Mouse (Mus musculus) right cerebral cortex, adult 18-20 months (tissue): ENCODE results near the gene Nfic.
A peak's percentile ranks its signal among the peaks of the same experiment; 100 is the strongest.

Experiments used
- DNase-seq: peaks from one replicate; pipeline ENCODE4 v3.0.0; 2022; ENCODE audit warnings: mixed read lengths

Nfic gene

DNA sequence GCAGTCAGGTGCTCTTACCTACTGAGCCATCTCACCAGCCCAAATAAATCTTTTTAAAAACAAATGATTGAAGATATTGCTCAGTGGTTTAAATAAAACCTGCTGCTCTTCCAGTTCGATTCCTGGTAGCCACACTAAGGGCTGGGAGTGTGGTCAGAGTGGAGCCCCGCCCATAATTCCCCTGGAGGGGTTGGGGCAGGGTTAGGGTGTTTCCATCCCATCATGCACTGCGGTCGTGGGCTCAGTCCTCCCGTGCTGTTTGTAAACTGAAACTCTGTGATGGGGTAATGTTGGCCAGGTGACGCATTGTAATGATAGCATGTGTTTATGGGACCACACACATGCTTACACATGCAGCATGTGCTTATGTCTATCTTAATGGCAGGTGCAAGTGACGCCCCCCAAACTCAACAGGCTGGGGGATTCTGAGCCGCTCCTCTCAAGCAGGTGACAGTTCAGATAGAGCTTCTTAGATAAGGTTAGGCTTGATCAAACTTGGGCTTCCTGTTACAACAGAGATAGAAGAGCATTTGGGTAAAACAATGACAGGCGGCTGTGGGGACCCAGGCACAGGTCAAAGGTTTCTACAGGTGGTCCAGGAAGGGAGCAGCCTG is 103.7 kb downstream of the Nfic start:
- DNase-seq, result no peak

GRCm38 (mm10) chr10:81350351-81351063 is 104.9 kb downstream of the Nfic start, which contains the start of gene Hmg20b:
TSS of gene Hmg20b (minus strand) at chr10:81350480.
- DNase-seq, result peak; percentile 100

- DNase-seq, result no peak
Observed at GRCm38 (mm10) chr10:81349961-81350350, 105.5 kb downstream of the Nfic start.

DNA sequence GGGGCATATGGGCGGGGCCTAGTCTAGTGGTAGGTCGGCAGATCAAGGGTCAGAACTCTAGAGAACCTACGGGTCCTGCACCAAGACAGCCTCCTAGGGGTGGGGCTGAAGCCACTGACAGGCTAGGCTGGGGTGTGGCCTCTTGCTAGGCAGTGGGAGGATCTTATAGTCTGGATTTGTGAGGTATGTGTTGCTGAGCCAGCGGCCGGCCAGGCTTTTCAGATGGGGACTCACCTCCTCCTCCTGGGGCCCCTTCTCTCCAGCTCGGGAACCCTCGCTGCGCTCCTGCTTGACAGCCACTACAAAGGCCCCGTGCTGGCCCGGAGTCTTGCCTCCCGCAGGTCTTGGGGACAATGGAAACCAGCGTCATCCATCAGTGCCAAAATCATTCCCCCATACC is 106.3 kb downstream of the Nfic start:
- DNase-seq, result no peak

GRCm38 (mm10) chr10:81346453-81347067 is 108.9 kb downstream of the Nfic start:
- DNase-seq, result peak; percentile 71
